Mouse (Mus musculus) cerebellum, postnatal 25 days (tissue): ENCODE measurements around the gene Nectin2.
A peak's percentile ranks its signal among the peaks of the same experiment; 100 is the strongest.

Experiments
- DNase-seq, 2 experiments: peaks; one replicate each; pipeline ENCODE4 v3.0.0; 2021; ENCODE audit warnings: mixed read lengths in 2 of 2

Gene Nectin2

DNA sequence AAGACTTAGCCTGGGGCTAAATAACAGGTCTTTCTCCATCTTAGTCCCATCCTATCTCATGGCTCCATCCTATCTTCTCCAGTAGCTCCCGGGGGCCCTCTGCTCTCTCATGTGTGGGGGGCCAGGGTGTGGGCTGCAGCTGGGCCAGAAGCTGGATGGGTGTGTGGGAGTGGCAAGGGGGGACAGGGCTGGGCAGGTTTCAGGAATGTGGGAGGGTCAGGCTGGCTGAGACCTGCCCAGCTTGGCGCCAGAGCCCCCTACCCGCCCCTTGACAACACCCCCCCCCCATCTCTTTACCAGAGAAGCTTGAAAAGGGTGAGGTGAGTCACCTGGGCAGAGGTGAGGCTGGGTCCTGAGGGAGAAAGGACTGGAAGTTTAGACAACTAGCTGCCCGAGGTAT, 18.7 kb upstream of the Nectin2 start:
- no peak for DNase-seq

DNA sequence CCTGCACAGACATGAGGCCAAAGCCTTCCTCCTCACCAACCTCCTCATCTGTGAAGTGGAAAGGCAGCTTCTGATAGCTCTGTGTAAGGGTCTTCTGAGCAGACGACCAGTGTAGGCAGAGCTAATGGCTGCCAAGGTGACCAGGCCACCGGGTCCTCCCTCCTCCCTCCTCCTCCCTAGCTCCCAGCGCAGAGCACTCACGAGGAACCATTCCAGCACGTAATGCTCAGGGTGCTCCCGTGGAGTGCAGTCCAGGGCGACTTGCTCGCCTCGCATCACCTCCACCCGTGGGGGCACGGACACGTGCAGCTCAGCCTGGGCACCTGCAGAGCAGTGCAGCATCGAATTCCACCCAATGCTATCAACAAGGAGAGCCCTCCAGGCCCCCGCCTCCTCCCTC, 18.0 kb upstream of the Nectin2 start:
- DNase-seq, result no peak

DNA sequence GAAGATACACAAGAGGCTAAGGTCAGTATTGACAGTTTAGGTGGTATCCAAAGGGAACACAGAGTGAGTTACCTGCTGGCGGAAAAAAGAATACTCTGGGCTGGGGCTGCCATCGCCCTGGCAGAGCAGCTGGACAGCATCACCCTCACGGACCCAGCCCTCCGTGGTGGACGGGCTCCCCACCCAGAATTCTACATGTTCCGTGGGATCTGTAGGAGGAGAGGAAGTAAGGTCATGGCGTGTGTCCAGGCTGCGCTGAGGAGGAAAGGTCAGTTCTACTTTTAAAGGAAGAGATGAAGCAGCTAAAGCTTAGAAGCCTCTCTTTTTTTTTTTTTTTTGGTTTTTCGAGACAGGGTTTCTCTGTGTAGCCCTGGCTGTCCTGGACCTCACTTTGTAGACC, 14.3 kb upstream of the Nectin2 start:
- DNase-seq, result no peak

DNA sequence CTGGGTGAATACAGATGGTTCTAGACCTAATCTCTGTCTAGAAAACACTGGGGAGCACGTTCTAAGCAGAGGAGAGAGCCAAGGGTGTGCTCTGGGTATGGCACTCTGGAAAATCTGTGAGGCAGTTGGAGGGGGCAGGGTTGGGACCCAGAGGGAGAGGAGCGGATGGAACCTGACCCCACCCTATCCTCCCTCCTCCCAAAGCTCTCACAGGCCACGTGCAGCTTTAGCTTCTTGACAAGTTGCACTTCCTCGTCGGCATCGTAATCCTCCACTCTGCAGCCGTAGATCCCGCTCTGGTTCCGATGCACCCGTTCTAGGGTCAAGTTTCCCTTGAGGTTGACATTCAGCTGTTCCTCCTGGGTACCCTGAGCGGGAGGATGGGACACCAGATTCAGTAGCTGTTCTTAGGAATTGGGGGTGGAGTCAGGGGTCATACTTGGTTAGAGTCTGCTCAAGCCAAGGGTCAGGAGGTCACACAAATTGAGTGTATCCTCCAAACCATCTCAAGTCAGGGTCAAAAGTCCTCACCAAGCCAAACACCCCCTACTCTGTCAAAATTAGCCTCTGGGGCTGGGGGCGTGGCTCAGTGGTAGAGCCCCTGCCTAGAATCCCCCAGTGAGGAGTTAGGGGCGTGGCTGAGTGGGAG, 13.7 kb upstream of the Nectin2 start:
- DNase-seq, result no peak

DNA sequence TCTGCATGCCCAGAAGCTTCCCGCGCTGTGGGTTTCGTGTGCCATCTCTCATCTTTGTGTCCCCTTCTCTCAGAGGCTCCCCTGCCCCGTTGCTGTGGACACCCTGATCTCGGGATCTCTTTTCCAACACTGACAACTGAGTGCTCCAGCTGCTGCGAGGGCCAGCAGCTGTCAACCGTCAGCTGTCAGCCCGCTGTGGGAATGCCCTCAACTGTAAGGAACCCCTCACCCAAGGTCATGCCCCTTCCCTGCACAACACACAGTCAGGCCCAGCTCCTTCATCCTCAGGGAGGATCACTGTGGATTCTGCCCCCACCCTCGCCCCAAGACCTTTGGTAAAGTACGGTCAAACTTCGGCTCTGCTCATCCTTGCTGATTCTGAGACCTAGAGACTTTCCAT, 12.0 kb upstream of the Nectin2 start:
- DNase-seq, result no peak

DNA sequence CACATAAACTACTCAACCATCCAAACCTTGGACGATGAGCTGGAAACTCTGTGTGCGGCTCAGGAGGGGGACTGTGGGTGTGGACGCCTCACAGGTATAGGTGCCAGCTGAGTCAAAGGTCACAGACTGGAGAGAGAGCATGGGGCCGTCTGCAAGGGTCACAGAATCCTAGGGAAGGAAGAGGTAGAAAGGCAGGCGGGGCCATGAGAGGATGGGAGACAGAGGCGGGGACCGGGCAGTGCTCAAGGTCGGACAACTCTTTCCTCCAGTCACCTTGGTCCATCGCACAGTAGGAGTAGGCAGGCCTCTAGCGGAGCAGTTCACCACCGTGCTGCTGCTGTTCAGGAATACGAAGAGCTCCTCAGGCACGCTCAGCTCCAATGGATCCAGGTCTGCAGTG, 9.7 kb upstream of the Nectin2 start:
- no peak for DNase-seq

DNA sequence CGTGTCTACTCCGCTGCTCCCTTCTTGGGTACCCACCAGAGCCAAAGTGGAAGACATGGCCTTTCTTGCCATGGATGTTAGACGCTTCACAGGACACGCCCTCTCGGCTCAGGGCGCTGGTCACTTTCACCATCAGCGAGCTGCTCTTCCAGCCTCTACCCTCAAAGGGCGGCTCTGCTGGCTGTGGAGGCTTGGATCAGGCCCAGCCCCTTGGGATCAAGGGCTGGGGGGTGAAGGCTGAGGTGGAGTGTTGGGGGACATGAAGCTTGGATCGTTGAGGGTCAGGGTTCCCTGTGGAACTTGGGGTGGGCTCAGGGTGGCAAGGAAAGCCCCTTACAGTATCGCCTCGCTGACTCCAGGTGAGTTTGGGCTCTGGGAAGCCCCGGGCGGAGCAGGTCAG, 8.3 kb upstream of the Nectin2 start:
- no peak for DNase-seq

DNA sequence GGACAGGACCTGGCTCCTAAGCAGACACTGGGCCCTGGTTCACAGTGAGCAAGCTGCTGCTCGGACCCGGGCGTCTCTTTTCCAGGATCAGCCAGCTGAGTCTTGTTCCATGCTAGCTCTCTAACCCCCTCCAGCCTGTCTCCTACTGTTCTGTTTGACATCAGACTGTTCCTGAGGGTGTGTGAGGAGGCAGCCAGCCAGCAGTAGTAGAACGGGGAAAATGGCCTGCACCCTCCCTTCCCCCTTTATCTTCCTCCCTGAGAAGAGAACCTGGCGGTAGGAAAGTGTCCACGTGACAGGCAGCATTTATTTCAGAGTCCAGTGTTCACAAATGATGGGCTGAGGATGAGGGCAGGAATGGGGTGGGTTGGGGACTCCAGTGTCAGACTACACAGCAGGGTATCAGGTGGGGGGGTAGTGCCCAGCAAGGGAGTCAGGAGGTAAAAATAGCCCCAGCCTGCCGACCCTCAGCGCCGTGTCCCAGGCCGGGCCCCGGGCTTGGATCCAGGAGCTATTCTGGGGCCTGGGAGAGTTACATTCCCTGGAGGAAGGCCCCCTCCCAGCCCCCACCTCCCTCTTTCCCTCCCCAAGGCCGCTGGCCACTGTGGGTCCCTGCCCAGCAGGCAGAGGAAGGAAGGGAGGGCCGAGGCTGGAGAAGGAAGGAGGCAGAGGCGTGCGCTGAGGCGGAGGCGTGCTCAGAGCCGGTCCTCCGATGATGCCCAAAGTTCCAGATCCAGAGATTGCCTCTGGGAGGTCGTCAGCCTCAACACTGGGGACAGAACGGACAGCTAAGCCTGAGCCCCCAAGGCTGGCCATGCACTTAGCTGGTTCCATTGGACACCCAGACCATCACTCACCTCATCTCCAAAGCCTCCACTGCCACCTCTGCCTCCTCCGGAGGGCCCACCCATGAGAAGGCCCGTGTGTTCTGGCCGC, 5.8 kb upstream of the Nectin2 start:
- peak in 1 of 2 experiments; percentile 13 for DNase-seq

DNA sequence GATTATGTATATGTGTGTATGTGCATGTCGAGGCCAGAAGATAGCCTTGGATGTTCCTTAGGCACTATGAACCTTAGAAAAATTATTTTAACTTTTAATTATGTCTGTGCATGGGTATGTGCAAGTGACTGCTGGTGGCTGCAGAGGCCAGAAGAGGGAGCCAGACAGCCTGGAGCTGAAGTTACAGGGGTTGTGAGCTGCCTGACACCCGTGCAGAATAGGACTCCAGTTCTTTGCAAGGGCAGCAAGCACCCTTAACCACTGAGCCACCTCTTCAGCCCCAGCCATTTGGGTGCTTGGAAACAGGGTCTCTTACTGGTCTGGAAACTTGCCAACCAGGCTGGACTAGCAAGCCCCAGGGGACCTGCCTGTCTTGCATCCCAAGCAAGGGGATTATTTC, 4.7 kb upstream of the Nectin2 start:
- no peak for DNase-seq

DNA sequence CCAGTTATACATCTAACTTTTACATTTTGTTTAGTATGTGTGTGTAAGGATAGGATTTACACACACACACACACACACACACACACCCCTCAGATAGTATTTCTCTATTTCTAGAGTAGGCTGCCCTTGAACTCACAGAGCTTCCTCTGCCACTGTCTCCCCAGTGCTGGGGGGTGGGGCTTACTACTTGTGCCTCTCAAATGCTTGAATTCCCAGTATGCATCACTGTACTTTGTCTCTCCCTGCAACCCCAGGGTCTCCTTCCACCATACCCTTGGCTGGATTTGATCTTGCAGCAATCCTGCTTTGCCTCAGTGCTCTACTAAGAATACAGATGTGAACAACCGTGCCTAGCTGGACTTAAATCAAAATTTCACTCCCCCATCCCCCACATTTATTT, 3.8 kb upstream of the Nectin2 start:
- no peak for DNase-seq

DNA sequence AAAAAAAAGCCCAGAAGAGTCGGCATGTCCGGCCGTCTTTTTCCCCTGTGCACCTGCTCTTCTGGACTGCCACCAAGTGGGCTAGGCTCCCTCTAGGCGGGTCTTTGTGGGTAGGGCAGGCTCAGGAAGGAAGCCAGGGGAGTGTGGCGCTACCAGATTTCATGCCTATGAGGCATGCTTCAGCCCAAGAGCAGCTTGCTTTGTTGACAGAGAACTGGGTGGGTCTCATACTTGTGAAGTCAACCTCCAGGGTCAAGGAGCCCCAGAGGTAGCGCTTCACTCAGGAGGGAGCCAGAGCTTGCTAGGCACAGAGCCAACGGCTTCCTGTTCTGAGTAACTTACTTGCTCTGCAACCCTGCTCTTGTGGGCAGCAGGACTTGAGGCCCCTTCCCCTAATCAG, 3.3 kb upstream of the Nectin2 start:
- no peak for DNase-seq

DNA sequence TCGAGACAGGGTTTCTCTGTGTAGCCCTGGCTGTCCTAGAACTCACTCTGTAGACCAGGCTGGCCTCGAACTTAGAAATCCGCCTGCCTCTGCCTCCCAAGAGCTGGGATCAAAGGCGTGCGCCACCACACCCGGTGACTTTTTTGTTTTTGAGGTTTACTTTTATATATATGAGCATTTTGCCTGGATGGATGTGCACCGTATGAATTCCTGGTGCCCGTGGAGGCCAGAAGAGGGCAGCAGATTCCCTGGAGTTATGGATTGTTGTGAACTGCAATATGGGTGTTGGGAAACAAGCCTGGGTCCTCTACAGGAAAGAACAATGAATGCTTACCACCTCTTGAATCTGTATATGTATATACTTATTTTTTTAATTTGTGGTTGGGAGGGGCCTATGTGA, 2.4 kb upstream of the Nectin2 start:
- DNase-seq, result no peak

DNA sequence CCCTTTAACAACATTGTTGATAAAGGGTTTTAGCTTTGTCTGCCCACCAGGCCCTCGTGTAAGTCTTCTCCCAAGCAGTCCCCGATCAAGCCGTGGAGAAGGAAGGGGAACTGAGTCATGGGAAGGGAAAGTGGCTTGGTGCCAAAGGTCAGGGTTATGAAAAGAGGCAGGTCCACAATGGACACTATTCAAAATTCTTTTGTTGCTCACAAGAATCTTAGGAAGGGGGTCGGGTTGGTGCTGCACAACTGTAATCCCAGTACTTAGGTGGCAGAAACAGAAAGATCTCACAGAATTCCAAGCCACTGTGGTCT, 744 bp upstream of the Nectin2 start:
- DNase-seq, result no peak

DNA sequence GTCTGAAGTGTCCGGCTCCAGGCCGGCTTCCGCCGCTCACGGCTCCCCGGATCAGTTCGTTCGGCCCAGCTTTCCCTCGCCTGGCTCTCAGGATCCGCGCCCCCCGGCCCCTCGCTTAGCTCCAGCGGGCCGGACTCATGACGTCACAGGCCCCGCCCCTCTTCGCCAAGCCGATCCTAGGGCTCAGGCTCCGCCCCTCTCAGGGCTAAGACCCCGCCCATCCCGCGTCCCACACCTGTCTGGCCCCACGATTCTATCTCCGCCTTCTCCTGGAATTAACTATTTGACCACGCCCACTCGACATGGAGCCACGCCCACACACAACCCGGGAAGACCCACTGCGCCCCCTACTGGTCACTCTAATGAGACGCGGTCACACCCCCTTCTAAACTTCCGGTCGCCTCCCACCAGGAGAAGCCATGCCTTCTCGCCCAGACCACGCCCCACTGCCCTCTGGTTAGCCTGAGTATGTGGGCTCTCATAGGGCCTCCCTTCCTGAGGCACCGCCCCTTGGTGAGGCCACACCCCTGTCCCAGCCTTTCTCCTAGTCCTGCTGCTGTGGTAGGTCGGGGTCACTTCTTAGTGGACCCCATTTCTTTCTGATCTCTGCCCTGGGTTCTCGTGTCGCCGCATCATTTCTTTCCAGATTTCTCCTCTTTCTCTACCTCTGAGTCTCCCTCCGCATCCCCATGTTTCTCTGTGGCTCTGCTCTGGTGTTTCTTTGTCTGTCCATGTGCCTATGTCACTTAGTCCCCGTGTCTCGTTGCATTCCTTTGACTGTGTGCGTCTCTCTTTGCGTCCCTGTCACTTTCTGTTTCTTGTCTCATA, 680 bp downstream of the Nectin2 start:
- peak; percentile 71 to 81 for DNase-seq

DNA sequence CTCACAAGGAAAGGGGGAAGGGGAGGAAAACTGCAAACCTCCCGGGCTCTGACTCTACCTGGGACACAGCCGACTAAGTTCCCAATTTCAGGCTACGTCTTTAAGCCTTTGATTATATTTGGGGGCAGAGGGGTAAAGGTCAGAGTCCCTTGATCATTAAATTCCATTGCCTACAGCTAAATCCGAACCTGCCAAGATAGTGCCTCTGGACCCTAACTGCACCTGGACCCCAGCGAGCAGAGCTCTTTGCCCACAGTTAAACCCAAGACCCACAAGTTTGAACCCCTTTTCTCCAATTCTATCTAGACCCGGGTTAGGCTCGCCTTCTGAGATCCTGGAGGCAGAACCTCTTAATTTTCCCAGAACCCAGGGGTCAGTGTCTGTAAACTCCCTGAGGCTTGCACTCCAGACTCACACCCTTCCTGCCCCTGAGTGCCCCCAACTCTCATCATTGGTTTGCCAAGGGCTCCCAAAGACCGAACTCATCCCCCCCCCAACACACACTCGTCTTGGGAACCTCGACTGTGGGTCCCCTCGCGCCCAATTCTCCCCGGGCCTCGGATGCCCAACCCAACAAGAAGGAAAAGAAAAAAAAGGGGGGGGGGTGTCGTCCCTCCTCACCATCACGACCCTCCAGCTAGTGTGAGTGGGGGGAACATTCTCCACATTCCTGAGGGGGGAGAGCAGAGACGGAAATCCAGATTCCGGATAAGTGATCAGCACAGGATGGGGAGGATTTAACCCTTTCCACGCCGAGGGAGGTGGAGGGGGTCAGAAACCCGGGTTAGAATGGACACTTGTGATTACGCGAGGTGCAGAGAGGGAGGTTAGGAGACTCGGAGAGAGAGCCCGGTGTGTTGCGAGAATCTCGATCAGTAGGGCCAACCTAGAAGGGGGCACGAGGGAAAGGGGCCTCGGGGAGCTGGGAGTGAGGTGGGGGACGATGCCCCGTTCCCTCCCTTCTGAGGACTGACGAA, 1.8 kb downstream of the Nectin2 start:
- no peak for DNase-seq

DNA sequence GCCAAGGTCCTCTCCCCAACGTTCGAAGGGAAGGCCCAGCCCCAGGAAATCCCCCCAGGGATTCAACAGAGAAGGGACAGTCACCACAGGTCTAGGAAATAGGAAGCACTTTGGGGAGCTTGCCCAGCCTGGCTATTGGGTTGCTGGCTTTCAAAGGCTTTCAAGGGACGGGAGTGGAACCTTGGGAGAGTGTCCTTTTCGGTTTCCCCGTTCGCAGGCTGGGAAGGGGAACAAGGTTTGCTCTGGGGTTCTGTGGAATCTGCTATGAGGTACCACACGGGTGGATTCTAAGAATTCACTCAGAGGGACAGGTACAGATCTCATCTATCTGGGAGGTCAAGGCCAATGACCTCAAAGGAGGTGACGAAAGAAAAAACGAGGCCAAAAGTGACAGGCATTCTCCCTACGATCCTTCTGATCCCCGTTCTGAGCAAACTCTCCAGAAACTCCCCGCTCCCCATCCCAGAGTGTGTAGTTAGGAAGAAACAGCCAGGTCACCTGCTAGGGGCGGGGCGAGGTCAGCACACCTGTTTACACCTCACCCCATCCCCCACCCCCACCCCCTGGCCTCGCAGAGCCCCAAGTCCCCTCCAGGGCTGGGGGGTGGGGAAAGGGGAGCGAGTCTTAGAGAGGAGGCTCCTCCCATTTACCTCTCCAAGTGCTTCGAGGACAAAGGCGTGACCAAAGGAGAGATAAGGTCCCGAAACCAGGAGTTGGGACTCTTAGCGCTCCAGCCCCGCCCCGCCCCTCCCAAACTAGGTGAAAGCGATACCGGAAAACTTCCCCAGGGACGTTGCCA, 2.7 kb downstream of the Nectin2 start:
- DNase-seq, result no peak

DNA sequence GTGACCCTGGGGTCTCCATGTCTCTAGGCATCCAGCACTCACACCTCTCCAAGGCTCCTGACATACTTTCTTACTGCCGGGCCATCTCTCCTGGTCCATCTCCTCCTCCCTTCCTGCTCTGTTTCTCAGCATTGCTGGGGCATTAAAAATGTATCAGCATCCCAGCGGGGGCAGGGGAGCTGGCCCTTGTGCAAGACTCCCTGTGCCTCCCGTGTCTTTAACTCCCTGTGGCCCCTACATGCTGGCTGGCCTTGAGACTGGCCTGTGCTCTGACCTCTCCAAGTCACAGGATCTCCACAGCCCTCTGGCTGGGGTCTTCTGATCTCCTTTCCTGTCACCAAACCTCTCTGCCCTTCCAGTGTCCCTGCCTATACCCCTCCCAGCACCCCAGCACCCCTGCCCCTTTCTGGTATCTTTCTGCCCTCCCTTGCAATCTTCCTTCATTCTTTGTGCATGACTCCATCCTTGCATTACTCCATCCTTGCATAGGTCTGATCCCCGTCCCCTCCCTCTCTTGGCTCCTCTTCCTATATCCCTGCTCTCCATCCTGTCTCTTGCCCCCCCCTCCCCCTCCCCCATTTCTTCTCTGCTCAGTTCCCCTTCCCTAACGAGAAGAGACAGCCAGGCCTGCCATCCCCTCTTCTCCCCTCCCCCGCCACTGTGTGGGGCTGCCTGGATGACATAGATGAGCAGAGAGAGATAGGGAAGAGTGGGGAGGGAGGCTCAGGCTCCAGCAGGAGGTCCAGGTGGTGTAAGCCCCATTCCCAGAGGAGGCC, 3.7 kb downstream of the Nectin2 start:
- DNase-seq, result no peak

DNA sequence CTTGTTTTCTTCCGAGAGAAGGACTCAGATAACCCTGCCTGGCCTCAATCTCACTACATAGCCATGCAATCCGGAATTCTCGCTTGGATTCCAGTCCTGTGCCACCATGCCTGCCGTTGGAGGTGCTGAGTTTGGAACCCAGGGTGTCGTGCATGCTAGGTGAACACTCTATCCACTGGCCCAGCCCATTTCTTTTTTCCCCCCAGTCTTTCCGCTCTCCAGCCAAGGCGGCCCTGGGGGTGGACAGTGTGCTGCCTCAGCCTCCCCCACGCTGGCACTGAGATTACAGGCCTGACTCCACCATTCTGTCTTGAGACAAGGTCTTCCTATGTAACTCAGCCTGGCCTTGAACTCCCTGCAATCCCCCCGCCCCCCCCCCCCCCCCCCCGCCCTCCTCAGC, 4.3 kb downstream of the Nectin2 start:
- DNase-seq, result no peak

DNA sequence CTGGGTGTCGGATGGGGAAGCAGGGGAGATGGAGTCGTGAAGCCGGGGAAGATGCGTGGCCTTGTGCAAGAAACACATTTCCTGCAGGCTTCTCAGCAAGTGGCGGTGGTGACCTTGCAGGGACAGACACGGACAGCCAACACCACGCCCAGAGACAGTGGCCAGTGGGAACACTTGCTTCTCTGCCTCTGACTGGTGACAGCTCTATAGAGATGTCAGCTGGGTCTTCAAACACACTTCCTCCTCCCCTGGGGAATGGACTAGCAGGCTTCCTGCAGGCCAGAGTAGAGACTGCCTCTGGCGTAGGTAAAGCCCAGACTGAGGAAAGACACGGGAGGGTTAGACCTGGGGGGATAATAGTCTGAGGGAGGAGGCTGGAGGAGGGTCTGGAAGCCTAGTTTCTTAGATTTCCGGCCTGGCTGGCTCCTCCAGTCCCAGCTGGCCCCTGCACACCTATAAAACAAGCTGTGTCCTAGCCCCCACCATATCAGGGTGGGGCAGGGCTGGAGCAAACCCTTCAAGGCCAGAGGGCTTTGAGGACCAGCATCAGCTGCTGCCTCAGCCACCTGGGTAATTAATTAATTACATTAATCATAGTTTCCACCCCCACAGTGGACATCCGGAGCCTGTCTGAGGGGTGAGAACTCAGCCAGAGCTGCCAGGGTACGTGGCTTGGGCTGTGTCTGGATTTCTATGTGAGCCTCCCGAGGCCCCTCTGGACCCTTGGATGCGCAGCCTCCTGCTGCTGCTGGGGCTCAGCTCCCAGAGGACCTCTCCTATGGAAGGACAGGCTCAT, 5.5 kb downstream of the Nectin2 start:
- DNase-seq, result no peak

DNA sequence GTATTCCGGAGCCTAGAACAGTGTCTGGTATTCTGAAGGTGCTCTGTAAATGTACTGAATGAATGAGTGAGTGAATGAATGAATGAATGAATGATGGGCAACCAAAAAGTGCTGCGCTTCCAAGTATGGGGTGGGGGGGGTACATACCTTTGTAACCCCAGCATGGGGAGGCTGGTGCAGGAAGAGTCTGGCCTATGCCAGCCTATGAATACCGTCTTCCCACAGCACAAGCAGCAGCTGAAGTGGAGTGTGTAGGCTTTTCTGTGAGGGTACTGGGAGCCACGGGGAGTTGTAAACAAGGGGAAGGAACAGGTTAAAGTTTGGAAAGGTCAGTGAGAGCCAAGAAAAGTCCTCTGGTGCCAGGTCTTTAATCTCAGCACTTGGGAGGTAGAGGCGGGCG, 6.5 kb downstream of the Nectin2 start:
- DNase-seq, result no peak
